In the genomic region with DNA sequence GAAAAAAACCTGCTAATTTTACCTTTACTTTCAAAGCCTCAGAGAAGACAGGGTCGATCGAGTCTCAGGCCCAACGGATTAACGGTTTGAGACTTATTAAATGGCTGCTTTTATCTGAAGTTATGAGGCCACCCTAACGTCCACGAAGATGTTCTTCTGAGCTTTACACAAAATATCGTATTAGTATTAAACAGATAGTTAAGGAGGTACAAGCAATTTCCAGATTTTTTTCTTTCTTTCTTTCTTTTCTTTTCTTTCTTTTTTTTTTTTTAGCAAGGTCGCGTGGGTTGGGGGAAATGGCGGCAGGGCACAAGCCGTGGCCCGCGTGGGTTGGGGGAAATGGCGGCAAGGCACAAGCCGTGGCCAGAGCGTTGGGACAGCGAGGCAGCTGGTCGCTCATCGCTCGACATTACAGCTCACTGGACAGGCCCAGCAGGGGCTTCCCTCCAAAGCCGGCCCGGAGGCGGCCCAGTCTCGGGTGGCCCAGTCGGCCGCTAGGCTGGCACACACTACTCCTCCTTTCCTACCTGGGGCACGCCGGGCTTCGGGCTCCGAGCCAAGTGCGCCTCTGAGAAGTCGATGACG, we compare ENCODE assay signal across 8 mouse cellular contexts. TPM values are rescaled to one million over a fixed set of nuclear protein-coding genes. Genes with fewer than 3 reads are reported as not detected.
A peak's percentile ranks its signal among the peaks of the same experiment; 100 is the strongest.
DNase-seq lines count a peak whose midpoint lies in the region; ATAC-seq lines count a peak whose summit lies in the region.

No protein-coding gene starts in this region.

- H3K27me3 ChIP-seq in kidney, embryonic 16.5 days (ENCODE audit: insufficient read depth, low read length): no peaks in the 10 kb centered on the region
- no peaks in the 10 kb centered on the region for H3K27me3 ChIP-seq in hindbrain, embryonic 10.5 days (ENCODE audit: insufficient read depth, poor library complexity, severe bottlenecking)
- no peaks in the 10 kb centered on the region for H3K27me3 ChIP-seq in midbrain, embryonic 10.5 days (ENCODE audit: low read depth, poor library complexity, severe bottlenecking)

- WGBS in kidney, embryonic 16.5 days: under 1% methylated on average over 33 of the region's 33 CpGs
- under 1% methylated on average over 33 of the region's 33 CpGs for WGBS in hindbrain, embryonic 10.5 days
- WGBS in midbrain, embryonic 10.5 days: under 1% methylated on average over 33 of the region's 33 CpGs

- H3K9ac ChIP-seq in kidney, embryonic 16.5 days (replicated peaks; ENCODE audit: low read length): peak overlapping the region; percentile 96

- no peaks in the 10 kb centered on the region for H3K9me3 ChIP-seq in kidney, embryonic 16.5 days (ENCODE audit: low read length)
- H3K9me3 ChIP-seq in hindbrain, embryonic 10.5 days: no peaks in the 10 kb centered on the region
- H3K9me3 ChIP-seq in midbrain, embryonic 10.5 days (replicated peaks): no peaks in the 10 kb centered on the region

- peaks cover 30% of the 10 kb centered on the region for H3K36me3 ChIP-seq in kidney, embryonic 16.5 days (ENCODE audit: insufficient read depth, low read length)
- peaks cover 60% of the 10 kb centered on the region for H3K36me3 ChIP-seq in hindbrain, embryonic 10.5 days
- H3K36me3 ChIP-seq in midbrain, embryonic 10.5 days: peaks cover 59% of the 10 kb centered on the region

- peak overlapping the region; percentile 71 for H3K4me2 ChIP-seq in kidney, embryonic 16.5 days (replicated peaks; ENCODE audit: low read depth, low read length)

- DNase-seq in kidney, postnatal 14 days: no peak
- peak; percentile 15 for DNase-seq in c-Kit-negative CD71-positive TER-119-positive erythroid progenitor cells, embryonic 14.5 days (ENCODE audit: low read depth, low spot score)
- no peak for DNase-seq in hindbrain, embryonic 10.5 days (ENCODE audit: low spot score)
- DNase-seq in midbrain, embryonic 10.5 days (ENCODE audit: low spot score): no peak
- no peak for DNase-seq in layer of hippocampus, adult 18-20 months (ENCODE audit: low spot score in 2 of 2)
- no peak for DNase-seq in urinary bladder, postnatal 36 days (ENCODE audit: low spot score in 2 of 2)
- no peak for DNase-seq in right cerebral cortex, postnatal 25 days

- ATAC-seq in kidney, embryonic 16.5 days (ENCODE audit: low FRiP score, low TSS enrichment): peak; percentile 92

- H3K27ac ChIP-seq in kidney, embryonic 16.5 days (ENCODE audit: low read length): peak overlapping the region; percentile 84
- H3K27ac ChIP-seq in hindbrain, embryonic 10.5 days: peak overlapping the region; percentile 98
- peak overlapping the region; percentile 98 for H3K27ac ChIP-seq in midbrain, embryonic 10.5 days (replicated peaks)

- H3K4me3 ChIP-seq in kidney, embryonic 16.5 days (ENCODE audit: low read length): peak overlapping the region; percentile 96
- H3K4me3 ChIP-seq in hindbrain, embryonic 10.5 days: peak overlapping the region; percentile 98
- H3K4me3 ChIP-seq in midbrain, embryonic 10.5 days: peak overlapping the region; percentile 98

- H3K4me1 ChIP-seq in kidney, embryonic 16.5 days (ENCODE audit: insufficient read depth, low read length): peaks cover 14% of the 10 kb centered on the region
- H3K4me1 ChIP-seq in hindbrain, embryonic 10.5 days (replicated peaks): peaks cover 22% of the 10 kb centered on the region
- H3K4me1 ChIP-seq in midbrain, embryonic 10.5 days: peaks cover 23% of the 10 kb centered on the region

RNA-seq across cellular contexts. Expression of a gene that starts 0.5 kb away (rescaled TPM):
- polyA plus RNA-seq in kidney, embryonic 16.5 days (2015; fragmentation: Nextera tagmentation; extraction: Ambion mirVana): 252 and 265 TPM in 2 replicates
- 295 and 311 TPM in 2 replicates for polyA plus RNA-seq in hindbrain, embryonic 10.5 days (2016; fragmentation: Nextera tagmentation; extraction: Ambion mirVana)
- 283 and 318 TPM in 2 replicates for polyA plus RNA-seq in midbrain, embryonic 10.5 days (2016; fragmentation: Nextera tagmentation; extraction: Ambion mirVana)
- total RNA-seq in layer of hippocampus, adult 18-20 months (2021): 10 to 100 TPM; 94.4 to 97.2 TPM

RNA-seq across cellular contexts. Expression of a gene that starts 0.6 kb away (rescaled TPM):
- polyA plus RNA-seq in kidney, embryonic 16.5 days (2015; fragmentation: Nextera tagmentation; extraction: Ambion mirVana): 59.8 and 63.9 TPM in 2 replicates
- polyA plus RNA-seq in hindbrain, embryonic 10.5 days (2016; fragmentation: Nextera tagmentation; extraction: Ambion mirVana): 47.6 and 61.6 TPM in 2 replicates
- polyA plus RNA-seq in midbrain, embryonic 10.5 days (2016; fragmentation: Nextera tagmentation; extraction: Ambion mirVana): 59.6 and 64.2 TPM in 2 replicates
- total RNA-seq in layer of hippocampus, adult 18-20 months (2021): 10 to 100 TPM; 19.4 to 21.0 TPM

RNA-seq across cellular contexts. Expression of a gene that starts 28.9 kb away (rescaled TPM):
- polyA plus RNA-seq in kidney, embryonic 16.5 days (2015; fragmentation: Nextera tagmentation; extraction: Ambion mirVana): 136 and 142 TPM in 2 replicates
- 127 and 154 TPM in 2 replicates for polyA plus RNA-seq in hindbrain, embryonic 10.5 days (2016; fragmentation: Nextera tagmentation; extraction: Ambion mirVana)
- 159 and 161 TPM in 2 replicates for polyA plus RNA-seq in midbrain, embryonic 10.5 days (2016; fragmentation: Nextera tagmentation; extraction: Ambion mirVana)
- total RNA-seq in layer of hippocampus, adult 18-20 months (2021): 10 to 100 TPM; 62.3 to 68.8 TPM

RNA-seq across cellular contexts. Expression of a gene that starts 51.3 kb away (rescaled TPM):
- polyA plus RNA-seq in kidney, embryonic 16.5 days (2015; fragmentation: Nextera tagmentation; extraction: Ambion mirVana): not detected in 2 replicates
- polyA plus RNA-seq in hindbrain, embryonic 10.5 days (2016; fragmentation: Nextera tagmentation; extraction: Ambion mirVana): not detected in 2 replicates
- polyA plus RNA-seq in midbrain, embryonic 10.5 days (2016; fragmentation: Nextera tagmentation; extraction: Ambion mirVana): not detected in 2 replicates
- not detected for total RNA-seq in layer of hippocampus, adult 18-20 months (2021)

RNA-seq across cellular contexts. Expression of a gene that starts 55.1 kb away (rescaled TPM):
- polyA plus RNA-seq in kidney, embryonic 16.5 days (2015; fragmentation: Nextera tagmentation; extraction: Ambion mirVana): 84.9 and 86.9 TPM in 2 replicates
- 55.8 and 59.0 TPM in 2 replicates for polyA plus RNA-seq in hindbrain, embryonic 10.5 days (2016; fragmentation: Nextera tagmentation; extraction: Ambion mirVana)
- 50.9 and 57.6 TPM in 2 replicates for polyA plus RNA-seq in midbrain, embryonic 10.5 days (2016; fragmentation: Nextera tagmentation; extraction: Ambion mirVana)
- total RNA-seq in layer of hippocampus, adult 18-20 months (2021): 10 to 100 TPM; 24.6 to 40.9 TPM
